Mouse (Mus musculus): ENCODE data around the gene Srrm3.

Gene Srrm3

GRCm38 (mm10) chr5:135905320-135906225 lies 98.9 kb downstream of the Srrm3 start:
- DNase-seq = no peak

GRCm38 (mm10) chr5:135906846-135907245 lies 100.2 kb downstream of the Srrm3 start:
- no peak for DNase-seq

DNA sequence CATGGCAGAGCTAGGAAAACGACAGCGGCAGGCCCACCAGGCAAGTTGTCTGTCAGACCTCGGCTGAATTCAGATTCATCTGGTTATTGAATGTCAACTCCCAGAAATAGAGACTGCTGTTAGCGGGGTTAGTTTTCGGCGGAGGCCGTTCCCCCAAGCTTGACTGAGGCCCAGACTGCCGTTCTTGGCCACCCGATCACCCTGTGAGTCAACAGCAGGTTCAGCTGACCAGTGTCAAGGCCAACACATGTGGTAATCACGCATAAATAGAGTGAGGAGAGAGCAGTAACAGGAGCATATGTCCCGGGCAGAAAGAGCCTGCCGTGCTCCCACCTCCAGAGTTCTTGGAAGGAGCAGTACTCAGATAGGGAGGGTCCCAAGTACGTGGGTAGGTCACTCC lies 100.6 kb downstream of the Srrm3 start:
- no peak for DNase-seq

DNA sequence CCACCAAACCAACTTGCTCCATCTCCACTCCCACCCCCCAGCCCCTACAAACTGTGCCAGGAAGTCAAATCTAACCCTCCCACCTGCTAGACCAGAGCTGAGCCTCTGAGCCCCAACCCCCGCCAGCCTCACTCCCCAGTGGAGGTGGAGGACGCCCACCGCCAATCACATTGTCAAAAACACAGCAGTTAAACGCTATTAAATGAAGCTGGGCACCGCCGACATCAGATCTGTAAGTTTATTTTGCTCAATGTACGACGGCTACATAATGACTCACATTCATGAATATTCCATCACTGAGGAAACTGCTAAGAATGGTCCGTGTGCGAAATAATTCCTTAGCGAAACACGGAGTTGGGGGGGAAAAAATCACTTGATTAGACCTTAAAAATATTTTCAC lies 101.5 kb downstream of the Srrm3 start:
- DNase-seq = no peak

DNA sequence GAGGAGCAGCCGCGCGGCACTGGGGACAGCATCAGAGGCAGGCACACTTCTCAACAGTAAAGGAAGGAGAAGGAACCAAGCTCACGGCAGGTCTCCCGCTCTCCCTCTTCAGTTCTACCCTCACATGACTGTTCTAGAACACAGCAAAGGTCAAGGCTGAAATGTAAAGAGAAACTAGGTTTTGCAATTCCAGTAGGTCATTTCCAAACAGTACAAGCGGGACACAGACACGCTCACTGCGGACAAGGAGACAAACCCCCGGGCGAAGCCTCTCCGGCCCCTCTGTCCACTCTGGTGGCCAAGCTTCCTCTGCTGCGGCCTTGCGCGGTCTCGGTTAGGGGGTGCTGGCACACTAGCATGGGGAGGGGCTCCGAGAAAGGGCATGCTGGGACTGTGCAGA lies 102.3 kb downstream of the Srrm3 start:
- DNase-seq = no peak

- DNase-seq = no peak
Measured at GRCm38 (mm10) chr5:135909646-135910045, 103.0 kb downstream of the Srrm3 start.

GRCm38 (mm10) chr5:135910813-135911212 lies 104.1 kb downstream of the Srrm3 start:
- no peak for DNase-seq

GRCm38 (mm10) chr5:135911633-135912220 lies 105.0 kb downstream of the Srrm3 start:
- no peak for DNase-seq

DNA sequence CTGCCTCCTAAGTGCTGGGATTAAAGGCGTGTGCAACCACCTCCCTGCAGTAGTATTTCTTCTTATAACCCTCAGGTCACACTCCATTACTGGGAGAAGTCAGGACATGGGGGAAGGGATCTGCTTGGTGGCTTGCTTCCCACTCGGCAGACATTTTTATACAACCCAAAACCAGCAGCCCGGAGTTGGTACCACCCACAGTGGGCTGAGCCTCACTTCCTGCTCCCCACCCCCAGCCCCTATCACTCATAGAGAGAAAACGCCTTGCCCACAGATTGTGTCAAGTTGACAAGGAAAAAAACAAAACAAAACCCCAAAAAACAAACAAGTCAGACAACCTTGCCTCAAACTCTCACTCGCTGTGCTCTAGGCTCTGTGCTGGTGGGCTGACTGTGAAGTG lies 106.5 kb downstream of the Srrm3 start:
- DNase-seq = no peak

GRCm38 (mm10) chr5:135914156-135914555 lies 107.5 kb downstream of the Srrm3 start:
- peak; percentile 61 to 67 for DNase-seq

GRCm38 (mm10) chr5:135916051-135916565 lies 109.4 kb downstream of the Srrm3 start:
- no peak for DNase-seq

GRCm38 (mm10) chr5:135916601-135917000 lies 109.9 kb downstream of the Srrm3 start:
- DNase-seq = peak; percentile 84 to 87

- peak in 1 of 2 experiments; percentile 10 for DNase-seq
Measured at GRCm38 (mm10) chr5:135917327-135918058, 110.8 kb downstream of the Srrm3 start.

GRCm38 (mm10) chr5:135918059-135918437 lies 111.4 kb downstream of the Srrm3 start:
- DNase-seq = peak in 1 of 2 experiments; percentile 5

DNA sequence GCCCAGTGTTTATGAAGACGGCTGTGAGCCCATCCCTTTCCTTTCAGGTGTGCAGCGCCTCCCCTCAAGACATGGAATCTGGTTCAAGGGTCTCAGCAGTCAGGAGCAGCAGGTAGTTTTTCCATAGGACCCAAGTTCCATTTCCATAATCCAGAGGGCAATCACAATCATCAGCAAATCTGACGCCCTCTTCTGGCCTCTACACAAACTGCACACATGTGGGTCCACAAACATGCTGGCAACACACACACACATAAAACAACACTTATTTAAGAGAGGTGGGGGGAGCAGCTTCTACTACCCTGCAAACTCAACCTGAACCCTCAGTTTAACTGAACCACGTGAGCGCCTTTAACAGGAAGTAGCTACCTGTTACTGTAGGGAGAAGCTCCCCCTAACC lies 111.9 kb downstream of the Srrm3 start:
- peak in 1 of 2 experiments; percentile 4 for DNase-seq

GRCm38 (mm10) chr5:135919902-135920301 lies 113.2 kb downstream of the Srrm3 start:
- DNase-seq = peak in 1 of 2 experiments; percentile 4

DNA sequence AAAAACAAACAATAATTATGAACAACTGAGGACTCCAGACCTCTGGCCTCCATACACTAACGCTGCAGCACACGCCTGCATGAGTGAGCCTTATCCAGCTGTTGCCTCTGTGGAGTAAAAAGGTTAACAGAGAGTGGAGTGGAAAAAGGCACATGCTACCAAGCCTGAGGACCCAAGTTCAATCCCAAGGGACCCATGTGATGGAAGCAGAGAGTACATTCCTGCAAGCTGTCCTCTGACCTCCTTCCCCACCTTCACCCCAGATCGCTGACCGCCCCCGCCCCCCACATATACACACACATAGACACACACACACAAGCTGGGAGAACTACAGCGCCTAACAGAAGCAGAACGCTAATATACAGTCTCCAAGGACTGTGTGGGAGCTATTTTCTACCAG lies 117.2 kb downstream of the Srrm3 start:
- no peak for DNase-seq

All from cerebellum, postnatal 25 days (tissue).